20 mouse cellular contexts compared by ENCODE assay signal in the genomic region with DNA sequence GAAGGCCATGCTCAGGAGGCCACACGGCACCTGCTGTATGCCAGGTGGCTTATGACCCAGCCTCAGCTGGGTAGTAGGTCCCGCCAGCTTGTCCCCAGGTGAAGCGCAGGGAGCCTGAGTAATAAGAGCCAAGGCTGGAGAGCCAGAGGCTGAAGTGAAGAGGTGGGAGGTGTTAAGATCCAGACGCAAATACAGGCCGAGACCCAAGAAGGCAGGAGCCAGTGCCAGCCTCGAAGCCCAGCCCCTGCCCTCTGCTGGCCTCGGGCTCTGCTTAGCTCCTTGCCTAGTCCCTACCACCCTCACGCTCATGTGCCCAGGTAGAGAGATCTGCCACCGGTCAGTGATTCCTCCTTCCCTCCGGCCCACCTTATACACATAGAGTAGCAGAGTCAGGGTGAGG. TPM values are rescaled to one million over a fixed set of nuclear protein-coding genes. Genes with fewer than 3 reads are reported as not detected.
DNase-seq lines count a peak whose midpoint lies in the region; ATAC-seq and TF ChIP-seq lines count a peak whose summit lies in the region.
"Had no signal": no experiment of that assay in that cellular context is flagged by ENCODE, and none has a peak within 500 bp of the region (broad histone marks: within the 10 kb centered on the region; RNA-seq: fewer than 3 reads in every experiment).

No protein-coding gene starts in this region.

- WGBS in heart, embryonic 13.5 days = 69% methylated on average over 10 of the region's 10 CpGs
- 67% methylated on average over 10 of the region's 10 CpGs for WGBS in heart, embryonic 11.5 days (ENCODE audit: insufficient replicate concordance)
- 48% methylated on average over 10 of the region's 10 CpGs for WGBS in lung, postnatal 0 days

- H3K4me1 ChIP-seq in heart, embryonic 13.5 days = peaks cover 92% of the 10 kb centered on the region
- peaks cover 59% of the 10 kb centered on the region for H3K4me1 ChIP-seq in heart, embryonic 11.5 days (ENCODE audit: control insufficient read depth, insufficient read depth, low read length)
- H3K4me1 ChIP-seq in lung, postnatal 0 days (ENCODE audit: insufficient read depth, low read depth, low read length) = no peaks in the 10 kb centered on the region

- DNase-seq in cerebellum, postnatal 14 days = peak; percentile 9 to 15
- peak; percentile 45 to 63 for DNase-seq in lung, adult 18-20 months
- DNase-seq in lung, postnatal 14 days = no peak
- DNase-seq in lung, postnatal 0 days (ENCODE audit: low spot score) = peak; percentile 78
- no peak for DNase-seq in right cerebral cortex, postnatal 14 days
- DNase-seq: adrenal gland, postnatal 36 days; cerebellum, adult 11 months; liver, embryonic 13.5 days; midbrain, embryonic 14.5 days; spleen, adult 18-20 months had no signal

- no peaks in the 10 kb centered on the region for H3K9me3 ChIP-seq in heart, embryonic 13.5 days
- H3K9me3 ChIP-seq in heart, embryonic 11.5 days (replicated peaks; ENCODE audit: control insufficient read depth, low read length) = no peaks in the 10 kb centered on the region
- no peaks in the 10 kb centered on the region for H3K9me3 ChIP-seq in lung, postnatal 0 days (ENCODE audit: low read length)
- H3K9me3 ChIP-seq: forebrain, embryonic 13.5 days; hindbrain, embryonic 13.5 days; liver, embryonic 13.5 days had no signal

- no peak overlapping the region for H3K4me2 ChIP-seq in heart, embryonic 13.5 days
- H3K4me2 ChIP-seq in heart, embryonic 11.5 days = no peak overlapping the region
- no peak overlapping the region for H3K4me2 ChIP-seq in lung, postnatal 0 days (replicated peaks; ENCODE audit: low read depth, low read length)
- H3K4me2 ChIP-seq: forebrain, embryonic 13.5 days; hindbrain, embryonic 13.5 days; liver, embryonic 13.5 days had no signal

- no peak overlapping the region for H3K4me3 ChIP-seq in heart, embryonic 13.5 days
- H3K4me3 ChIP-seq in heart, embryonic 11.5 days (ENCODE audit: low read depth, low read length) = no peak overlapping the region
- H3K4me3 ChIP-seq in lung, postnatal 0 days (ENCODE audit: low read depth, low read length) = no peak overlapping the region
- H3K4me3 ChIP-seq: forebrain, embryonic 13.5 days; hindbrain, embryonic 13.5 days; left cerebral cortex, adult 2 months; liver, embryonic 13.5 days; myocyte had no signal

- peaks cover 61% of the 10 kb centered on the region for H3K27me3 ChIP-seq in heart, embryonic 13.5 days (replicated peaks)
- H3K27me3 ChIP-seq in heart, embryonic 11.5 days (ENCODE audit: control insufficient read depth, insufficient read depth, low read length) = peaks cover 19% of the 10 kb centered on the region
- H3K27me3 ChIP-seq in lung, postnatal 0 days (replicated peaks; ENCODE audit: insufficient read depth, low read length) = peaks cover 13% of the 10 kb centered on the region; the same call in 1 of the 2 replicates

- no peak for ATAC-seq in cerebellum, adult (ENCODE audit: insufficient number of reproducible peaks, low FRiP score, low TSS enrichment)
- ATAC-seq in heart, embryonic 13.5 days (ENCODE audit: extremely low read depth, insufficient number of reproducible peaks, low FRiP score, low TSS enrichment) = no peak
- no peak for ATAC-seq in heart, embryonic 11.5 days (replicated peaks; ENCODE audit: insufficient number of reproducible peaks, low FRiP score, low TSS enrichment)
- ATAC-seq in lung, postnatal 0 days = peak; percentile 54
- ATAC-seq: CD4-positive, CD25-positive, alpha-beta regulatory T cell, adult 4 months; forebrain, embryonic 13.5 days; inflammation-experienced regulatory T-cells, adult 6 months had no signal

- no peaks in the 10 kb centered on the region for H3K36me3 ChIP-seq in heart, embryonic 13.5 days
- H3K36me3 ChIP-seq in heart, embryonic 11.5 days (ENCODE audit: control insufficient read depth, insufficient read depth, low read length) = no peaks in the 10 kb centered on the region
- H3K36me3 ChIP-seq in lung, postnatal 0 days (ENCODE audit: insufficient read depth, low read length) = no peaks in the 10 kb centered on the region
- H3K36me3 ChIP-seq: hindbrain, embryonic 13.5 days; liver, embryonic 13.5 days had no signal

- peak overlapping the region; percentile 88 for H3K9ac ChIP-seq in heart, embryonic 13.5 days
- no peak overlapping the region for H3K9ac ChIP-seq in heart, embryonic 11.5 days (ENCODE audit: low read depth, low read length)
- H3K9ac ChIP-seq in lung, postnatal 0 days (replicated peaks; ENCODE audit: low read depth) = no peak overlapping the region
- H3K9ac ChIP-seq: forebrain, embryonic 13.5 days; liver, embryonic 13.5 days had no signal

- TF ChIP-seq CTCF in lung, postnatal 0 days (IDR thresholded peaks at IDR 0.05) = peak; percentile 23; the same call in 1 of the 2 replicates

- no peak for TF ChIP-seq EP300 in lung, postnatal 0 days (IDR thresholded peaks at IDR 0.05)

- H3K27ac ChIP-seq in heart, embryonic 13.5 days (replicated peaks) = 0 out of 2 replicates have a peak overlapping the region, but pooled peaks have one; percentile 36
- H3K27ac ChIP-seq in heart, embryonic 11.5 days (ENCODE audit: low read depth, low read length) = no peak overlapping the region
- H3K27ac ChIP-seq in lung, postnatal 0 days (ENCODE audit: low read length) = no peak overlapping the region
- H3K27ac ChIP-seq: forebrain, embryonic 13.5 days; hindbrain, embryonic 13.5 days; left cerebral cortex, adult 2 months; liver, embryonic 13.5 days had no signal

RNA-seq across cellular contexts. Expression of a gene that starts 2.0 kb away (rescaled TPM):
- 1.3 and 1.5 TPM in 2 replicates for polyA plus RNA-seq in heart, embryonic 13.5 days (2015; fragmentation: Nextera tagmentation; extraction: Ambion mirVana)
- polyA plus RNA-seq in heart, embryonic 11.5 days (2014; fragmentation: Nextera tagmentation; extraction: Ambion mirVana) = 3.9 and 4.8 TPM in 2 replicates
- 0.12 TPM in 1 of 2 replicates, not detected in the other for polyA plus RNA-seq in lung, postnatal 0 days (2015; fragmentation: Nextera tagmentation; extraction: Ambion mirVana)
- polyA plus RNA-seq: CD4-positive, CD25-positive, alpha-beta regulatory T cell, adult 4 months; forebrain, embryonic 13.5 days; inflammation-experienced regulatory T-cells, adult 6 months; liver, embryonic 13.5 days had no signal

RNA-seq across cellular contexts. Expression of a gene that starts 4.7 kb away (rescaled TPM):
- 159 and 184 TPM in 2 replicates for polyA plus RNA-seq in heart, embryonic 13.5 days (2015; fragmentation: Nextera tagmentation; extraction: Ambion mirVana)
- polyA plus RNA-seq in heart, embryonic 11.5 days (2014; fragmentation: Nextera tagmentation; extraction: Ambion mirVana) = 149 and 151 TPM in 2 replicates
- 5.8 and 6.4 TPM in 2 replicates for polyA plus RNA-seq in lung, postnatal 0 days (2015; fragmentation: Nextera tagmentation; extraction: Ambion mirVana)
- polyA plus RNA-seq: CD4-positive, CD25-positive, alpha-beta regulatory T cell, adult 4 months; inflammation-experienced regulatory T-cells, adult 6 months; midbrain, embryonic 14.5 days; thymus, postnatal 0 days had no signal

RNA-seq across cellular contexts. Expression of a gene that starts 12.0 kb away (rescaled TPM):
- 19.0 and 19.1 TPM in 2 replicates for polyA plus RNA-seq in heart, embryonic 13.5 days (2015; fragmentation: Nextera tagmentation; extraction: Ambion mirVana)
- 10.6 and 13.7 TPM in 2 replicates for polyA plus RNA-seq in heart, embryonic 11.5 days (2014; fragmentation: Nextera tagmentation; extraction: Ambion mirVana)
- polyA plus RNA-seq in lung, postnatal 0 days (2015; fragmentation: Nextera tagmentation; extraction: Ambion mirVana) = 8.0 and 8.6 TPM in 2 replicates

RNA-seq across cellular contexts. Expression of a gene that starts 24.0 kb away (rescaled TPM):
- polyA plus RNA-seq in heart, embryonic 13.5 days (2015; fragmentation: Nextera tagmentation; extraction: Ambion mirVana) = 48.1 and 49.0 TPM in 2 replicates
- polyA plus RNA-seq in heart, embryonic 11.5 days (2014; fragmentation: Nextera tagmentation; extraction: Ambion mirVana) = 48.0 and 56.4 TPM in 2 replicates
- 21.2 and 23.6 TPM in 2 replicates for polyA plus RNA-seq in lung, postnatal 0 days (2015; fragmentation: Nextera tagmentation; extraction: Ambion mirVana)

RNA-seq across cellular contexts. Expression of a gene that starts 30.1 kb away (rescaled TPM):
- 37.2 and 43.4 TPM in 2 replicates for polyA plus RNA-seq in heart, embryonic 13.5 days (2015; fragmentation: Nextera tagmentation; extraction: Ambion mirVana)
- 39.6 and 40.6 TPM in 2 replicates for polyA plus RNA-seq in heart, embryonic 11.5 days (2014; fragmentation: Nextera tagmentation; extraction: Ambion mirVana)
- 69.9 and 73.1 TPM in 2 replicates for polyA plus RNA-seq in lung, postnatal 0 days (2015; fragmentation: Nextera tagmentation; extraction: Ambion mirVana)

Comparison
In these comparisons a context has a peak if more than half of its experiments do, and no peak if none do; other contexts are left out.
1. DNase-seq: peak in cerebellum, postnatal 14 days (2 of 2), lung, adult 18-20 months (2 of 2) and lung, postnatal 0 days (single experiment); none in lung, postnatal 14 days (single experiment) and right cerebral cortex, postnatal 14 days (single experiment).
2. RNA of a gene that starts 4.7 kb away (polyA plus RNA-seq): 159 to 184 TPM in heart, embryonic 13.5 days and 149 to 151 TPM in heart, embryonic 11.5 days; 5.8 to 6.4 TPM in lung, postnatal 0 days; every median in the first group is over 10 times any median in the second.